Mouse (Mus musculus) spleen, postnatal 14 days (tissue): Measurements from ENCODE around the gene Gpx2.

Source experiments
- DNase-seq, 2 experiments: peaks; one replicate each; pipeline ENCODE4 v3.0.0; 2021 to 2022; ENCODE audit warnings: low spot score in 2 of 2

Gpx2 gene

GRCm38 (mm10) chr12:76752652-76753318, 42.6 kb downstream of the Gpx2 start:
- DNase-seq = no peak

DNA sequence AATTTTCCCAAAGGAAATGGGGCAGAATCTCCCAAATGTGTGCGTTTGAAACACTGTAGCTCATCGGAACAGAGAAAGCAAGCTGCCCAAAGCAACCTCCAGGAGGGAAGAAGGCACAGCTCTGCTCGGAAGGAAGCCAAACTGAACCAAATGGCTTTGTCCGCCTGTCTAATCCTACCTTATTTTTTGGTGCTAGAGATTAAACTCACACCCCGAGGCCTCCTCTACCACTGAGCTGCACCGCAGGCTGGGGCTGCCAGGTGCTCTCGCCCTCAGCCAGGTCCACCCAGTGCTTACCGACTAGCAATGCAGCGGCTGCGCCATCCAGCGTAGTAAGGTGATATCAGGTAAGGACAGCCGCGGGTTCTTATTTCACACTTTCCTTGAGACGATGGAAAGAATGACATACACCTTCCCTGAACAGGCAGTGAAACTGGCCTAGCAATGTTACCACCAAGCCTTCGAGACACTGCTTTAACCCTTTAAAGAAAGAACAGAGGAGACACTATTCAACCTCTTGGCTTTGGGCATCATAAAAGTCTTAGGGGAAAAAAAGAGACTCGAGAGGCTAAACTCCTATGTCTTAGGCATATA, 44.4 kb downstream of the Gpx2 start:
- no peak for DNase-seq
